Mouse (Mus musculus): ENCODE measurements around the gene Reg4. TPM values are rescaled to one million over a fixed set of nuclear protein-coding genes. Genes with fewer than 3 reads are reported as not detected.

Gene Reg4
- not detected in 2 replicates for polyA plus RNA-seq (2012; rRNA removed)

GRCm38 (mm10) chr3:98221856-98222255, at the start of gene Reg4:
Gene Reg4 (plus strand): TSS chr3:98222156.

DNA sequence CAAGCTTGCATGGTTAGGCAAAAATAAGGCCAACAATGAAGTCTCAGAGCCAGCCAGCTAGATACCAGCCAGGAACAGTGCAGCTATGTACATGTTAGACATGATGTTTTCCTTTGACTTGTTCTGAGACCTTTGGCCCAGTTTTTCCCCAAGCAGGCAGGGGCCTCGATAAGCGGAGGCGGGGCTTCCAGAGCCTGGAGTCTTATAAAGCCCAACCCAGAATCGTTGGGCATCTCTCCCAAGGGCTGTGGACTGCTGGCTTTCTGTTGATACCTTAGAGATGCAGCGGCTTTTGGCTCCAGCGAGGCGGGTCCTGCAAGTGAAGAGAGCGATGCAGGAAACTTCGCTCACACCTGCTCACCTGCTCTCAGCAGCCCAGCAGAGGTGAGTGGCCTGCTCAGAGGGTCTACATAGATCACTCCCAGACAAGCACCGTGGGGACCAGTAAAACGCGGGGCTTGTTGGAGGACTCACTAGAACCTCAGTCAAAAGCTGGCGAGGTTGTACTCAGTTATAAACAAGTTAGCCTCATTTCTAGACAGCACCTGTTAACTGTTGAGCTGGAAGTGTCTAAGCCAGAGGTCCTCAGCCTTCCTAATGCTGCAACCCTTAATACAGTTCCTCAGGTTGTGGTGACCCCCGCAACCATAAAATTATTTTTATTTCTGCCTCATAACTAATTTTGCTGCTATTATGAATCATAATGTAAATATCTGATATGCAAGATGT, 58.4 kb downstream of the Reg4 start, which contains the start of gene Hmgcs2:
Gene Hmgcs2 (plus strand): TSS at position 232 of the 729 bp plus-strand sequence.

Other genes with a start within 250 kb of the Reg4 start
- 5.1 and 7.1 TPM in 2 replicates for gene Notch2, start 208.6 kb upstream of the Reg4 start, polyA plus RNA-seq (2012; rRNA removed)
- not detected in 2 replicates for gene Adam30, start 61.5 kb upstream of the Reg4 start, polyA plus RNA-seq (2012; rRNA removed)
- gene Hmgcs2, start 58.3 kb downstream of the Reg4 start, polyA plus RNA-seq (2012; rRNA removed), result 6.0 and 13.6 TPM in 2 replicates
- gene Phgdh, start 117.8 kb downstream of the Reg4 start, polyA plus RNA-seq (2012; rRNA removed), result 24.4 and 27.4 TPM in 2 replicates
- gene Zfp697, start 160.3 kb downstream of the Reg4 start, polyA plus RNA-seq (2012; rRNA removed), result 0.12 and 0.52 TPM in 2 replicates
- gene Gm4450, start 235.0 kb downstream of the Reg4 start, polyA plus RNA-seq (2012; rRNA removed), result not detected in 2 replicates

Data from stomach, adult 2 months (tissue).